Mouse (Mus musculus) heart, adult 11 months (tissue): ENCODE measurements around the gene Hemk1.

ENCODE experiments used
- DNase-seq: peaks from one replicate; pipeline ENCODE4 v3.0.0; 2022

The Hemk1 gene

GRCm38 (mm10) chr9:107289211-107290076 lies 48.7 kb downstream of the Hemk1 start, which contains the start of gene Mapkapk3:
TSS of gene Mapkapk3 (minus strand) at chr9:107289877.
- peak; percentile 99 for DNase-seq

GRCm38 (mm10) chr9:107288711-107289110 lies 49.4 kb downstream of the Hemk1 start:
- peak; percentile 96 for DNase-seq

GRCm38 (mm10) chr9:107288105-107288650 lies 50.0 kb downstream of the Hemk1 start:
- no peak for DNase-seq

GRCm38 (mm10) chr9:107287294-107287693 lies 50.9 kb downstream of the Hemk1 start:
- DNase-seq, result no peak

- DNase-seq, result peak; percentile 92
Observed at GRCm38 (mm10) chr9:107285009-107285408, 53.1 kb downstream of the Hemk1 start.

- DNase-seq, result no peak
Observed at GRCm38 (mm10) chr9:107282951-107283350, 55.2 kb downstream of the Hemk1 start.

- no peak for DNase-seq
Observed at GRCm38 (mm10) chr9:107281241-107281987, 56.7 kb downstream of the Hemk1 start.

- no peak for DNase-seq
Observed at GRCm38 (mm10) chr9:107280322-107281027, 57.7 kb downstream of the Hemk1 start.

GRCm38 (mm10) chr9:107279378-107280321 lies 58.5 kb downstream of the Hemk1 start:
- DNase-seq, result peak; percentile 96

- peak; percentile 98 for DNase-seq
Observed at GRCm38 (mm10) chr9:107278527-107279377, 59.4 kb downstream of the Hemk1 start.

- DNase-seq, result no peak
Observed at GRCm38 (mm10) chr9:107278126-107278525, 60.0 kb downstream of the Hemk1 start.

- peak; percentile 84 for DNase-seq
Observed at GRCm38 (mm10) chr9:107277603-107278002, 60.5 kb downstream of the Hemk1 start.
